Mouse (Mus musculus) spleen, postnatal 10 days (tissue): Measurements from ENCODE around the gene Bnc2.

Source experiments
- DNase-seq, 2 experiments: peaks; one replicate each; pipeline ENCODE4 v3.0.0; 2021 to 2022; ENCODE audit warnings: low spot score in 2 of 2

Bnc2 gene

DNA sequence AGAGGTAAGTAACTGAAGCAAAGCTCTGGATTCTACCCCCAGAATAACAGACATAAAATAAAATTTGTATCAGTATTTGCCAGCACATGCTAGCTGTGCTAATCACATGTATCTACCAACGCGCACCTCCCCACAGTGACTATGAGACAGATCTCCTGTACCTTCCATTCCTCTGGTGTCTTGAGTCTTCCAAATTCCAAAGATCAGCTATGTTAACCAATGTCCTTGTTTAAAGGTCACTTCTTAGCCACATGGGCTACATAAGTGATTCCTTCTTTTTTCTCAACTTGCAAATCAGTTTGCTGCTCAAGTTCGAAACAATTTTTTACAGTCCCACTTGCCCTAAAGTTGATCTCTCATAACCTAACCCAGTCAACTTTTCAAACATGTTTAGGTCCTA lies 167.5 kb downstream of the Bnc2 start:
- no peak for DNase-seq

DNA sequence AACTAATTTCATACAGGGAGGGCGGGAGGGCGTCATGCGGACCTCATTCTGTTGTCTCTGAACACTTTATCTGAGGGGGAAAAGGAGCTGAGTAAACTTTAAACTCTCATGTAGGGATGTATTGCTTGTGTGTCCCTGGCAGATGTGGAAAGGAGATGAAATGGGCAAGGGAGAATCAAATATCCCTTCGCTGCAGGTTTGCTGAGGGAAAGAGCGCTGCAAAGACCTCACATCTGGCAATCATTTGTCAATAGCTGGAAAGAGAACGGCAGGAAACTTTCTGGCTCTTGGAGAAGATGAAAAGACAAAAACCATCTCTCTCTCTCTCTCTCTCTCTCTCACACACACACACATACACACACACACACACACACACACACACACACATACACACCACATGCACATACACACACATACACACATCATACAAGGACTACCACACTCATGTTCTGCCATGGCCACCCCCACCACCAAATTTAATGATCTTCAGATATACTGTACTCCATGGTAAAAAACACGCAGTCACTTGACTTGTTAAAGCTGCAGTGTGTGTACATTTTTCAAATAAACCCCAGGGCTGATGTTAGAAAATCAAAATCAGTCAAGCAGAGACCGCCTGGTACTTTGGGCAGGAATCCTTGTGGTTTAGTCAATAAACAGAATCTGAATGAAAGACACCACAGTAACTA lies 172.3 kb downstream of the Bnc2 start:
- no peak for DNase-seq

DNA sequence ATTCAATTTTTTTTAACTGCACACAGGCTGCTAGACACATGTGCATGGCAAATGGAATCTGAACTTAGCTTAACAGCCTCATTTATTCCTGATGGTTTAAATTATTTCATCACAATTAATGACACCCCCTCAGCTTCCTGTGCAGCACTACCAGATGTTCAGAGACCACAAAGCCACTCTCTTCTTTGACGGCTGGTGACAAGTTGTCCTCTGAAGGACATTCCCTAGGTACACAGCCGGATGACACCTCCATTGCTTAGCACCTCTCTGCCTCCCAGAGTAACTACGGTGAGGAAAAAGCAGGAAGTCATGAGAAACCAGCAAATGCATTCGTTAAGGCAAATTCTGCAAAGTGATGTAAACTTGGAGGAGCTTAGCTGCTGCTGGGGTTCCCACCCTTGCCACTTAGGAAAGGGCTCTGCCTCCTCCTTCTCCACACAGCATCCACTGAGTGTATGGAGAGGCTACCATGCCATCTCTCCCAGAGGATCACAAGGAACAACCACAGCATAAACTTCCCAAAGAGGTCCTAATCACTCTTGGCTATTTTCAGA lies 174.2 kb downstream of the Bnc2 start:
- DNase-seq: no peak

DNA sequence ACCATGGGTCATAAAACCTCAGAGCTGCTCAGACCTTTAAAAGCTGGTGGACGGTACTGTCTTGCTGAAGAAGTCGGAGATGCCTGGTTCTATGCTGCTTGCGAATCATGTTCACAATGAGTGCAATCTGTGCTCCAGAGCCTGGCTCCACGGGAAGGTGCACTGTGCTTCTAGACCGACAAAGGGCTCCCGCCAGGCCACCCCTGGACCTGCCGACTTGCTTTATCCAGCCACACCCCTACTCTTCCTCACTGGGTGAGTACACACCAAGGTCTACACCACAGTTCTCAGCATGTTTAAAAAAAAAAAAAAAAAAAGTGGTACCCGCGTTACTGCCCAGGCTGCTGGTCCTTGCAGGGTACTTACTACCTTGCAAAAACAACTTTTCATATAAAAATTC lies 174.8 kb downstream of the Bnc2 start:
- no peak for DNase-seq

DNA sequence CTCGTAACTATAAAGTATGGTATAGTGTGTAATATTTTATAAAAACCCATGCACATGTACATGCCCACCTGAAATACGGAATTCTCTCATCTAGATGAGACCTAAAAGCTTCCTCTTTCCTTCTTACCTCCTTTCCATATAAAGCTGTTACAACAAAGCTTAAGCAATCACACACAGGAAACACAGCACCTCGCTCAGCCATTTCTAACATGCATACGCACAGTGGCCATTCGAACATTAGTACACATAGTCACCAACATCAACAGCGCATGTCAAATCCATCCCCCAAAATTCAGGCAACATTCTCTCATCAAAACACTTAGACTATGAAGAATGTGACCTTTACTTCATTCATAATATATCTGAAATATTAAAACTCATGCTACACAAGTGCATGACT lies 176.6 kb downstream of the Bnc2 start:
- DNase-seq: no peak

DNA sequence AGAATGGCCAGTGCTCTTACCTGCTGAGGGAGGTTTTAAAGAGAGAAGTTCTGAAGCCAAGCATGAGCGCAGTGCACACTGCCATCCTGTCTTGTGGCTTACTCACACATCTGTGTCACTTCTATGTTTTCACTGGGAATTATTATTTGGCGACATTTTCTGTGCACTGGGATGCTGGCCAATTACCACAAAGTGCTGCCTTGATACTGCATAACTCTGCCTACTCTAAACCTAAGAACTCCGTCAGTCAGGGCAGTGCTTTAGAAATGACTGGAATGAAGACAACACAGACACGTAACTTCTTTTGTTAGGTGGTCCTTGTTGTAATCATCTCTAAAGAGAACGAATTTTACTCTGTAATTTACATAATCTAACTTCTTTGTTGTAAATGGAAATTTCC lies 186.8 kb downstream of the Bnc2 start:
- no peak for DNase-seq

DNA sequence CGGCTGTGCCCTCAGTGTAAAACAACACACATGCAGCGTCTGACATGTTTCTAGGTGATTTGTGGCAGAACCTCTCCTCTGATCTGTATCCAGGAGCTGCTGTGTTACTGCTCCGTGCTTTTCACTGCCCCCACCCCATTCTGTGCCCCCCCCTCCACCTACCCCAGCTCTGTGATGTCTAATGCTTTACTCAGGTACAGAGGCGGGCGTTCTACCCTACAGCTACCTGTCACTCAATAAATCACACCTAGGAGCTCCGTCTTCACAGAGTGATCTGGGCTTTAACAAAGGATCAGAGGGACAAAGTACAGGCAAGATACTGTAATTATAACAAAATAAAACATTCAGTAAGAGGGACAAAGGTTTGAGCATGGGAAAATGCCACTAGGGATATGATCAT lies 192.4 kb downstream of the Bnc2 start:
- no peak for DNase-seq

DNA sequence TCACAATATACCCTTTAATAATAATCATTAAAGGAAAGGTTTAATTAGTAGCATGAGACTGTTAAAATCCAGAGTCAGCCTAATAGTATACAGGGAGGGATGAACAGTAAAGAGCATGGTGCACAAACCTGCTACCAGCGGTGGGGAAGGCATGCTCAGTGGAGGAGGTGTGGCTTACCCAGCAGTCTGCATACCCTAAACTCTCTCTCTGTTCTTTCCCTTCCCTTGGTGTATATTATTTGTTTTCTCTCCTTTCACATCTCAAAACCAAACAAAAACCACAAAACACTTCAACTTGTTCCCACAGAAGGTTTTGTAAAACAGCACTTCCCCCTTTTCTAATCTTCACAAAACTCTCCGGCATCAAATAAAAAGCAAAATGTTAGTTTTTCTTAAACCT lies 202.4 kb downstream of the Bnc2 start:
- no peak for DNase-seq

DNA sequence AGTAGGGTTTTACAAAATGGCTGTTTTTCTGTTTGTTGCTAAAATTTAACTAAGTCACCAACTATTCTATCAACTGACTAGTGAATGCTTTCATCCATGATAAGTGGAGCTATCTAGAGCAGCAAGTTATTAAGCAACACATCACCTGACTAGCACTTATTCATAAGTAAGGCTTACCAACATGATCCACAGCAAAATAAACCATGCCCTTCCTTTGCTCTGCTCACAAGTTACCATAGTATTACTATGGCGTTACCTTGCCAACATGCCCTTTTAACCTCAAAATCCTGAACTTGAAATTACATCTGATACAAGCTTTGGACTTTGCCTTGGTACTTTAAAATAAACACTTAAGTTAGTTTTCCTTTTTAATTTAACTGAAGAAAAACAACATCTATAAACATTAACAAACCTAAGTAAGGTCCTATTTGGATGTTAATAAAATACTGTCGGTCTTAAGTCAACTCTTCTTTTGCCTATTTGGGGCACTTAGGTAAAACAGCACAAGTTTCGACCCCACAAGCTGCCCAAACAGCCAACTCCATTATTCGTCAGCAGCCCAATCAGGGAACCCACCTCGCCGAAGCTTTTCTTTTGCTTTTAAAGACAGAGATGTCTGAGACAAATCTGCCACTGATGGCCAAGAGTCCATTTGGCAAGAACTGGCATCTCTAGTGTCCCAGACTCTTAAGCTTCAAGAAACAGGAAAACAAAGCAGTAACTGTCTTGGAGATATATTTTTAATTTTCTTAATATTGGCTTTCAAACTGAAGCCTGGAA lies 204.8 kb downstream of the Bnc2 start:
- no peak for DNase-seq

DNA sequence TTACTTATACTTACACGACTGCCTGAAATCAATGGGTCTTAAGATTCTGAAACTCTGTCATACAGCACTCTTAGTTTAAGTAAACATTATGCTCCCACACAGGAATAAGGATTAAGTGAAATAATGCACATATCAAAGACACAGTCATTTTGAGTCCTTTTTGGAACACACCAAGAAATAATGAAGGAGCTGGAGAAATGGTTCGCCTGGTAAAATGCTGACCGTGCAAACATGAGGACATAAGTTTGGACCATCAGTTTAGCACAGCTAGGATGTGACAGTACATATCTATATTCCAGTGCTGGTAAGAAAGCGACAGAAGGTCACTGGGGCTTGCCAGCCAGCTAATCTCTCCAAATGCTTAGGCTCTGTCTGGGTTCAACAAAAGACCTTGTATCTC lies 205.7 kb downstream of the Bnc2 start:
- DNase-seq: no peak

DNA sequence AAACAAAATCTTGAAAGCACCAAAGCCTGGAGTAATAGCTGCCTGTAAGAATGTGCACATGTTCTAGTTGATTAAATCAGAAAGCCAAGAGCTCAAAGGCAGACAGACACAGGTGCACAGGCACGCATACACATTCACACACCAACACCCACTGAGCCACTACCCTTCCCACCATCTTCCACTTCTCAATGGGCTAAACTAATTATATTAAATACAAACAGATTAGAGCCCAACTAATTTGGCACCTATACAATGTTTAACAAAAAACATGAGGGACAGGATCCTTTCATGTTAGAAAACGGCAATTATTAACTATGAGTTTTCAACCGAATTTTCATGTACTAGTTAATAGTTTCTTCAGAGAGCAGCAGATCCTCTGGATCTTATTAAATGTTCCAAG lies 207.4 kb downstream of the Bnc2 start:
- no peak for DNase-seq

DNA sequence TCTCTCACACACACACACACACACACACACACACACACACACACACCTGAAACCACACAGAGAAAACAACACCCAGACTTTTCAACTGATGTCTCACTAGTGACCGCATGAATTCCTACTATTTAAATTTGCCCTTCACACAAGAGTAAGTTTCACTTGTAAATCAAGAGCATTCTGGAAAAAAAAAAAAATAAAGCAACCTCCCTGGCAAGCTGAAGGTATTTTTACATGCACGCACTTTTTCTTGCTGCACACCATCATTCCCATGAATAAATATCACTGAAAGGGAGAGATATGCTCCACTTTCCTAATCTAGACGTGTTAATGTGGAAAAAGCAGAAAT lies 216.9 kb downstream of the Bnc2 start:
- DNase-seq: no peak

DNA sequence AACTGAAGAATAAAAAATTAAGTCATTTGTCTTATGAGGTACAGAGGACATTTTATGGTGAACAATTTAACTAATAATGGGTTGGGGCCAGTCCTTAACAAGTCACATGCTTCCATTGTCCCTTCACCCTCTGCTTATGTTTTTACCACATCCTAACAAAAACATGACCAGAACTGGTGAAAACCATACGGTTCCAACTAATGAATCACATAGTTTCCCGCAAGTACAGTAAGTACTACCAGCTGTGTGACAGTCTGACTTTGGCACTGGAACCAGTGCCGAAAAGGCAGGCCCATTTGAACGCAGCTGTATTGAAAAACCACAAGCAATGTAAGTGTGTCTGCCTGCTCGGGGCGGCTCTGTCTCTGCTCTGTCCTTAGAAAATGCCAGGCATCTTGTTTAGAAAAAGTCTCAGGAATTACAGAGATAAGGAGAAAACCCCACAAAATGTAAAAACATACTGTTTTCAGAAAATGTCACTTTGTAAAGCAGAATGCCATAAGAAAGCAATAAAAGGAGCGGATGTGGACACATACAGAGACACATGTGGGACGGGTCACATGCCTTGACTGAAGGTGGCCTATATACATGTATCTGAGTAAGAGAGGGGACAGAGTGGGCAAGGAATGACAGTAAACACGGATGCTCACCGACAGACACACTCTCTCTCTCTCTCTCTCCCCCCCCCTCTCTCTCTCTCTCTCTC lies 217.4 kb downstream of the Bnc2 start:
- no peak for DNase-seq

DNA sequence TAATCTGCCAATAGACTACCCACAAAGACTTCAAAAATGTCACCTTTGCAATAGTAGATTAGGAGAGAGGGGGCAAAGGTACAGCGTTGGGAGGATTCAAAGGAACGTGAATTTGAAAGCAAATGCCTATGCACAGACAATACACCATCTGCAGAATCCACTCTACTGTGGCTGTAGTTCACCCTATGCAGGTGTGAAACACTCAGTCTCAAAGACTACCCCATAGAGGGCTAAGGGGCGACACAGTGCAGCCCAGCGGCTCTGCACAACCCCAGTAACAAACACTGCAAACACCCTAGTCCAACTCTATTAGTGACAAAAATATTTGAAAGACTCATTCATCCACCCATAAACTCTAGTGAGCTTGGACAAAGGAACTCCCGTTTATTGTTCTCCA lies 218.2 kb downstream of the Bnc2 start:
- no peak for DNase-seq

DNA sequence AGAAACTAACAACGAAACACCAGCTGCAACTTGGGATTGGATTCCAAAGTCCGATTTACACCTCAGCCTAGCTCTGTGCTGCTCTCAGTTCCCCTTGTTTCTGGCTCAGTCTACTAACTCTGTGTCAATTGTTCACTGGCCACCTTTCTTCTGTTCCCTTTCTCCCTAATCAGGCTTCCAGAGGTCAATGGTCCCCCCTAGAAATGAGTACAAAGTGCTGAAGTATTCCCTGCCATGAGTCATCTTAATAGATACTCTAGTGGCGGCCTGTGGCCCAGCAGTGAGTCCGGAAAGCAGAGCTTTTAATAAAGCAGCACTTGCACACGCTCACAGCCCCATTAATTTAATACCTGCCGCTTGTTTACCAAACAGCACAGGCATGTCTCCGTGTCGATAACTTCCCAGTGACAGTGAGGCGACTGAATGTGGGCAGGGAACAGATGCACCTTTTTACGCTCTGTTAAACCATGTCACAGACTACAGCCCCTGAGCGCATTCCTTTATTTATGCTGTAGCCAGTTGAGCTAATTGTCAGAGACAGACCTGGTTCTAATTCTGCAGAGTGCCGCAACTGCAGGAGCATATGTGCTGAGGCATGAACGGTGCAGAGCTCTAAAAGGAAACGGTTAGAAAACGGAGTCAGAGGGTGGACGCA lies 218.8 kb downstream of the Bnc2 start:
- DNase-seq: no peak

DNA sequence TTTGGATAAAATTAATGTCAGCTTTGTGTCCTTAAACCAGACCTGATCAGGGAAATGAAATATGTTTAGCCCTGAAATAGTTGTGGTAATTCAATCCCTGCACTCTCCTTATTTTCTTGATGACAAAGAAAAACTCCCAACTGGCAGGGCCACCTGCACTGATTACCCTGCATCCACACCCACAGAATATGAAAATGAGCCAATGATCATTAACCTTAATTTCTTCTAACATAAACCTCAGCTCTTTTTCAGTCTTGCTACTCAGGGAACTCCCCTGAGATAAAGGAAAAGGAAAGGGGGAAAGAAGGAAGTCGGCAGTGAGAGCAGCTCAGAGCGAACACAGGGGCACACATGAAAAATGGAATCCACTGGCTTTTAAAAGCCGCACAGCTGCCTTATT lies 220.6 kb downstream of the Bnc2 start:
- no peak for DNase-seq

DNA sequence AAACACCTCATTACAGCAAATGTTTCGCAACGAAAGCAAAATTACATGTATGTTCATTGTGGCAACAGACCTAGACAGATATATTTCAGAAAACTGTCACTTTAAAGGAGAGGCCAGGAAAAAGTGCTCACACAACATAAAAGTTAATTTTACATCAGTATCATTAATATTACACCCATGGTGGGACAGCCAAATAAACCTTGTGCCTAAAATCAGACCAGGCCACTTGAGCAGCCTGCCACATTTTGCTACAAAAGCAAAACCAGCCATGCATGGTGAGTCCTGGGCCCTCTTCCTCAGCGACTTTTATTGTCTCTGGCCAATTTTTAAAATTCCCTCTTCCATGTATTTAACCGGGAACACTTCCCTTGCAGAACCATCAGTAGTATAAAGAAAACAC lies 221.5 kb downstream of the Bnc2 start:
- no peak for DNase-seq

DNA sequence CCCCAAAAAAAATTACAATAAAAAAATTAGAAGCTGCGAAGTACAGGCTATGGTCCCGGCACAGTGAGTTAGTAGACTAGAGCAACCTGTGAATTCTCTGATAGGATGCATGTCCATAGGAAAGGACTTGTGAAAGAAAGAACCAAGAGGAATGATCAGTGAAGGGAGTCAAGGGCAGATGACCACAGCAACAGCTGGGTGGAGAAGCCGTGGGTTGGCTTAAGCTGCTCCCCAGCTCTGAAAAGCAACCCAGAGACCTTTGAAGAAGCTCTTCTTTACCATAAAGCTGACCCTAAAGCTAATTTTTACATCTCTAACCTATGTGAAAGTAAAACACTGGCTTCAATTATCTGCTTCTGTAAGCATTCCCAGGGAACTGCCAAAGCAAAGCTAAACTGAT lies 222.4 kb downstream of the Bnc2 start:
- no peak for DNase-seq

DNA sequence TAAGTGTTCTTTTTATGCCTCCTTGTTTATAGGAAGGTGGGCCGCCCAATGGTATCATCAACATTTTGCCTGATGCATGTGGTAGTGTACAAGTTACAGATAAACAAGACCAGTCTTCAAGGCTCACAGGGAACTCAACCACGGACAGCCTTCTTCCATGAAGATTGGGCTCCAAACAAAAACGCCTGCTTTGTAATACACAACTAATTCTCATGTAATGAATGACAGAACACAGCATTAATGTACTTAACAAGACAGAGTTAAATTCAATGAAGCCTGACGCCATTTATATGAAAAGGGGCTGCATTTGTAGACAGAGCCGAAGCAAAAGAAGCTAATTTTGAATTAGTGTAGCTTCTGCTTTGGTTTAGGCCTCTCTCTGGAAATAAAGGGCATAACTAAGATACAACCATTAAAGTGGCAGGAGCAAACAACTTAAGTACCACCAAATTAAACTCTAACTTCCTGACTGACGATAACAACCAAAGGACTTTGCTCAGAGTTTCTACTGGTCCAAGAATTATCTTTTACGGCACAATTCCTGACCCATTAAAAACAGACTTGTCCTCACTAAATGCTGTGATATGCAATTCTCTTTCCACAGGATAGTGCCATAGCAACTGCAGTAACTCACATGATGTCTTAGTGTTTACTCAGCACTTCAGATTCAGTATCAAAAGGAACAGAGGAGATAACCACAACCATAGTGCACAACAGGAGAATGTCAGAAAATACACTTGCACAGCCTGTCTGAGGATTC lies 225.6 kb downstream of the Bnc2 start:
- no peak for DNase-seq

DNA sequence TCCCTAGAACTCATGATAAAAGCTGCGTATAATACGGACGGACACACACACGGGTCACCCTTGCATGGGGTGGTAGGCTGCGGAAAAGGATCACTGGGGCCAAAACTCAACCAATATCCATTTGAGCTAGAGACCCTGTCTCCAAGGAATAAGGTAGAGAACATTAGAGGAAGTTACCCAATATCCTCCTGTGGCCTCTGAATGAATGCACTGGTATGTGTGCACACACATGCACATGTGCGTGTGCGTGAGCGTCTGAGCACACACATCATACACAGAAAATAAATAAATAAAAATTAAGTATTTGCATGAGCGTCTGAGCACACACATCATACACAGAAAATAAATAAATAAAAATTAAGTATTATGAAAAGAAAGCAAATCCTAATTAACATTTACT lies 241.8 kb downstream of the Bnc2 start:
- no peak for DNase-seq

DNA sequence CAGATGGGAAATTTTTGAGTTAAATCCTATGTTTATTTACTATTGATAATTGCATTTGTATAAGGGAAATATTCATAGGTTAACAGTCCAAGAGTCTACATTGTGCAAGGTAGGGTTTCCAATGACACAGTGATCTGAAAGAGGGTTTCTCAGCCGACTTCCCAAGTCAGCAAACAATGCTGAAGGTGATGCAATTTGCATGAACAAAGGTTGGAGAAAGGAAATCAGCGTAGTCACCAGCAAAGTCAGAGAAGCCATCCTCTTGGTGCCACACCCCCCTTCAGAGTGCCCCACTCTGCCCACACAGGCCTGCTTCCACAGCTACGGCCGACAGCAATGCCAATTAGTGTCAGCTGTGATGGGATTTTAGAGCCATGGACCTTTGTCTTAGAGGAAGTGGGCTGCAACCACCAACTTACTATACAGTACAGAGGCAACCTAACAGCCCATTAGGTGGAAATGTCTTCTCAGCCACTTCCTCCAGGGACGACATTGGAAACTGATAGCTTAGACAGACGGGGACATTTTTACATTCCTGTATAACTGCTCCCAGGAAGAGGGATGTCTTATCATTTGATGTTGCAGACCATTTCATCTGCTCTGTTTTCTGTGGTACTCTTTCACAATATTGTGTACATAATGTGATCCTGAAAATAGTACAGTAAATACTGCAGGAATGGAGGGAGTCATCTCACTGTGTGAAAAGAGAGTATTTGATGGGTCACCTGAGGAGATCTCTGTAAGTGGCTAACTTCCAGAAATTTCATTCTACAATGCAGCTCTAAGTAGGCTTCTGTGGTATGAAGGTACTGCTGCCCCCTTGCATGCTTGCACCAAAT lies 243.2 kb downstream of the Bnc2 start:
- DNase-seq: no peak
